Mouse (Mus musculus) kidney, postnatal 0 days (tissue): Measurements from ENCODE around the gene Lrrc43. TPM values are rescaled to one million over a fixed set of nuclear protein-coding genes. Genes with fewer than 3 reads are reported as not detected.

ENCODE experiments used
- ATAC-seq: fragments of 200-750 bp; cut with Nextera tagmentation; replicated peaks from 2 replicates; pipeline ENCODE4 v1.8.0; 2017; ENCODE audit warnings: low read depth, moderate number of reproducible peaks, moderate TSS enrichment, moderate library complexity; ENCODE audit not compliant: low FRiP score
- DNase-seq: peaks from one replicate; pipeline ENCODE4 v3.0.0-alpha.2; 2016; ENCODE audit warnings: low spot score
- H3K27ac ChIP-seq: fragments of 300-500 bp; sonication (generic); 2 replicates; pipeline ENCODE4 v1.5.1; 2014; ENCODE audit warnings: mild to moderate bottlenecking
- H3K27me3 ChIP-seq: fragments of 300-500 bp; sonication (generic); 2 replicates; pipeline ENCODE4 v1.6.1; 2014; ENCODE audit warnings: low read length, mixed read lengths; ENCODE audit not compliant: insufficient read depth
- H3K36me3 ChIP-seq: fragments of 300-500 bp; sonication (generic); 2 replicates; pipeline ENCODE4 v1.6.1; 2014; ENCODE audit warnings: low read length, mixed read lengths; ENCODE audit not compliant: insufficient read depth
- H3K4me1 ChIP-seq: fragments of 300-500 bp; sonication (generic); replicated peaks from 2 replicates; pipeline ENCODE4 v1.6.1; 2014; ENCODE audit warnings: antibody characterized with exemption, low read length, mixed read lengths; ENCODE audit not compliant: insufficient read depth
- H3K4me2 ChIP-seq: fragments of 300-500 bp; sonication (generic); 2 replicates; pipeline ENCODE4 v1.6.1; 2014; ENCODE audit warnings: mild to moderate bottlenecking, low read length, moderate library complexity, mixed read lengths
- H3K4me3 ChIP-seq: fragments of 300-500 bp; sonication (generic); replicated peaks from 2 replicates; pipeline ENCODE4 v1.5.1; 2014; ENCODE audit warnings: low read depth, low read length
- H3K9ac ChIP-seq: fragments of 300-500 bp; sonication (generic); 2 replicates; pipeline ENCODE4 v1.6.1; 2014; ENCODE audit warnings: low read depth, low read length
- H3K9me3 ChIP-seq: fragments of 300-500 bp; sonication (generic); replicated peaks from 2 replicates; pipeline ENCODE4 v1.6.1; 2016; ENCODE audit warnings: low read length, inconsistent platforms, mixed read lengths
- CTCF ChIP-seq: IDR thresholded peaks from 2 replicates; pipeline ENCODE4 v1.5.1; 2016; ENCODE audit warnings: antibody characterized with exemption, low read depth, mild to moderate bottlenecking, moderate library complexity
- WGBS: fragments of 180-500 bp; shearing (Covaris S2); extraction: QIAGEN DNeasy Blood & Tissue Kit; methylation state at CpG from one replicate; pipeline ENCODE4 v1.1.7; 2014; 5-methylcytosine and 5-hydroxymethylcytosine counted together
- polyA plus RNA-seq: library from polyadenylated mRNA; unstranded; fragments of >200 nt; fragmentation: Nextera tagmentation; extraction: Ambion mirVana; gene quantifications from 2 replicates; pipeline ENCODE4 v1.2.1, GENCODE M21; 2015

Gene Lrrc43
- polyA plus RNA-seq: not detected in 2 replicates

GRCm38 (mm10) chr5:123489112-123489785 lies at the start of gene Lrrc43, which contains the start of gene Il31:
Lrrc43 (plus strand) TSS chr5:123489305.
Il31 (minus strand) TSS chr5:123489489.
- Histone ChIP-seq H3K4me2 (peak within 1 kb of the TSS; percentile 40), H3K9me3 (no peaks in the 10 kb centered on the region), H3K27me3 (no peaks in the 10 kb centered on the region), H3K36me3 (no peaks in the 10 kb centered on the region), H3K4me1 (0 out of 2 replicates have a peak, but pooled peaks cover 4% of the 10 kb centered on the region), H3K4me3 (no peak within 1 kb of the TSS), H3K9ac (no peak within 1 kb of the TSS), H3K27ac (no peak within 1 kb of the TSS)
- WGBS: 9% methylated on average over 25 of the region's 25 CpGs
- peak; percentile 54; the same call in 1 of the 2 replicates for ATAC-seq
- peak; percentile 29 for DNase-seq
- no peak for TF ChIP-seq CTCF

- Histone ChIP-seq H3K9me3 (no peaks in the 10 kb centered on the region), H3K4me1 (peaks cover 8% of the 10 kb centered on the region; the same call in 1 of the 2 replicates), H3K4me2 (no peak overlapping the region), H3K27me3 (no peaks in the 10 kb centered on the region), H3K9ac (no peak overlapping the region), H3K4me3 (no peak overlapping the region), H3K27ac (no peak overlapping the region), H3K36me3 (peaks cover 22% of the 10 kb centered on the region; the same call in 1 of the 2 replicates)
- ATAC-seq: no peak
- DNase-seq: no peak
- no peak for TF ChIP-seq CTCF
- 100% methylated on average over 1 of the region's 1 CpGs for WGBS
Measured at GRCm38 (mm10) chr5:123439312-123439711, 49.8 kb upstream of the Lrrc43 start.

- WGBS: 86% methylated on average over 4 of the region's 4 CpGs
Measured at GRCm38 (mm10) chr5:123439941-123440340, 49.2 kb upstream of the Lrrc43 start.

GRCm38 (mm10) chr5:123440664-123441063 lies 48.4 kb upstream of the Lrrc43 start:
- 59% methylated on average over 4 of the region's 4 CpGs for WGBS
- peaks cover 28% of the 10 kb centered on the region; the same call in 1 of the 2 replicates for H3K36me3 ChIP-seq

More at GRCm38 (mm10) chr5:123439941-123440340, 49.2 kb upstream of the Lrrc43 start:
- no peaks in the 10 kb centered on the region for H3K27me3 ChIP-seq
- peaks cover 24% of the 10 kb centered on the region; the same call in 1 of the 2 replicates for H3K36me3 ChIP-seq
- H3K9ac ChIP-seq: no peak overlapping the region
- no peak for ATAC-seq
- DNase-seq: no peak
- no peak overlapping the region for H3K4me3 ChIP-seq
- H3K27ac ChIP-seq: no peak overlapping the region
- H3K4me1 ChIP-seq: 0 out of 2 replicates have a peak, but pooled peaks cover 5% of the 10 kb centered on the region
- peak; percentile 50; the same call in 1 of the 2 replicates for TF ChIP-seq CTCF
- no peak overlapping the region for H3K4me2 ChIP-seq
- no peaks in the 10 kb centered on the region for H3K9me3 ChIP-seq

GRCm38 (mm10) chr5:123442283-123442682 lies 46.8 kb upstream of the Lrrc43 start:
- no peaks in the 10 kb centered on the region for H3K4me1 ChIP-seq
- no peaks in the 10 kb centered on the region for H3K9me3 ChIP-seq
- DNase-seq (no peak), ATAC-seq (no peak)
- H3K4me2 ChIP-seq: no peak overlapping the region
- H3K4me3 ChIP-seq: no peak overlapping the region
- H3K27ac ChIP-seq: no peak overlapping the region
- no peaks in the 10 kb centered on the region for H3K27me3 ChIP-seq
- WGBS: 94% methylated on average over 3 of the region's 3 CpGs
- H3K9ac ChIP-seq: no peak overlapping the region
- peaks cover 38% of the 10 kb centered on the region for H3K36me3 ChIP-seq
- no peak for TF ChIP-seq CTCF

More at GRCm38 (mm10) chr5:123440664-123441063, 48.4 kb upstream of the Lrrc43 start:
- peak; percentile 35; the same call in 1 of the 2 replicates for TF ChIP-seq CTCF
- Histone ChIP-seq H3K27me3 (no peaks in the 10 kb centered on the region), H3K9ac (no peak overlapping the region), H3K4me2 (no peak overlapping the region), H3K9me3 (no peaks in the 10 kb centered on the region), H3K27ac (no peak overlapping the region), H3K4me3 (no peak overlapping the region), H3K4me1 (0 out of 2 replicates have a peak, but pooled peaks cover 5% of the 10 kb centered on the region)
- DNase-seq (no peak), ATAC-seq (no peak)

GRCm38 (mm10) chr5:123444069-123444468 lies 45.0 kb upstream of the Lrrc43 start:
- Histone ChIP-seq H3K4me1 (no peaks in the 10 kb centered on the region), H3K9ac (no peak overlapping the region), H3K27ac (no peak overlapping the region), H3K4me3 (no peak overlapping the region), H3K27me3 (no peaks in the 10 kb centered on the region), H3K36me3 (peaks cover 52% of the 10 kb centered on the region), H3K4me2 (no peak overlapping the region), H3K9me3 (no peaks in the 10 kb centered on the region)
- ATAC-seq (no peak), DNase-seq (peak; percentile 78)
- 46% methylated on average over 4 of the region's 4 CpGs for WGBS
- TF ChIP-seq CTCF: peak; percentile 92
